In the genomic region with DNA sequence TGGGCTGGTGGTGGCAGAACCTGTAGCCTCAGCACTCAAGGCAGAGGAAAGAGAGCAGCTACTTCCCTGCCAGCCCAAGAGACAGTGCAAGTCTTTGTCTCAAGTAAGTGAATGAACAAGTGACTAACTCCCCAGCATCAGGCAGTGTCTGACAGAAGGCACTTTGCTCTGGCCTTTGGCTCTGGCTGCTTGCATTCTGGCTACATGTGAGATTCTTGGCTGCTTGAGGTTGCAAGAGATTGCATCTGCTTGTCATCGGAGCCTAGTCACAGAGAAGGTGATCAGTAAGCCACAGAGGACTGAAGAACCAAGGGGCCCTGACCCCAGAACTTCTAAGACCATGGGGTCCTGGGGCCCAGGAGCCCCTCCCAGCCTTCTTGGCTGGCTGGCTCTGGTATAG, we compare ENCODE assay signal across 14 mouse cellular contexts.
"Had no signal": no experiment of that assay in that cellular context is flagged by ENCODE, and none has a peak within 500 bp of the region (broad histone marks: within the 10 kb centered on the region; RNA-seq: fewer than 3 reads in every experiment).

No protein-coding gene starts in this region.

- H3K9ac ChIP-seq: limb, embryonic 15.5 days; liver, embryonic 13.5 days; liver, postnatal 0 days; lung, embryonic 15.5 days; midbrain, embryonic 15.5 days; neural tube, embryonic 15.5 days had no signal

- H3K4me3 ChIP-seq: left cerebral cortex, adult 2 months; limb, embryonic 15.5 days; liver, embryonic 13.5 days; lung, embryonic 15.5 days; midbrain, embryonic 15.5 days; neural tube, embryonic 15.5 days had no signal

- ATAC-seq: liver, postnatal 0 days; midbrain, embryonic 15.5 days had no signal

- DNase-seq: kidney, adult 18-20 months; kidney, postnatal 10 days; kidney, postnatal 4 days; liver, embryonic 13.5 days; liver, postnatal 0 days; right cerebral cortex, adult 18-20 months; right cerebral cortex, postnatal 25 days; thymus, adult 18-20 months; thymus, postnatal 14 days had no signal

- H3K27me3 ChIP-seq: liver, embryonic 13.5 days; lung, embryonic 15.5 days; midbrain, embryonic 15.5 days; neural tube, embryonic 15.5 days had no signal

- H3K9me3 ChIP-seq: limb, embryonic 15.5 days; liver, embryonic 13.5 days; lung, embryonic 15.5 days; midbrain, embryonic 15.5 days; neural tube, embryonic 15.5 days had no signal

- H3K4me2 ChIP-seq: limb, embryonic 15.5 days; liver, embryonic 13.5 days; lung, embryonic 15.5 days; midbrain, embryonic 15.5 days; neural tube, embryonic 15.5 days had no signal

- H3K27ac ChIP-seq: left cerebral cortex, adult 2 months; limb, embryonic 15.5 days; liver, embryonic 13.5 days; lung, embryonic 15.5 days; midbrain, embryonic 15.5 days had no signal

- H3K36me3 ChIP-seq: limb, embryonic 15.5 days; liver, embryonic 13.5 days; lung, embryonic 15.5 days; midbrain, embryonic 15.5 days; neural tube, embryonic 15.5 days had no signal

- H3K4me1 ChIP-seq: lung, embryonic 15.5 days had no signal
